In genomic region chr13:40702361-40703122, GRCm38 (mm10) we compare ENCODE assay signal across 22 mouse cellular contexts. TPM values are rescaled to one million over a fixed set of nuclear protein-coding genes. Genes with fewer than 3 reads are reported as not detected.
DNase-seq lines count a peak whose midpoint lies in the region; ATAC-seq and TF ChIP-seq lines count a peak whose summit lies in the region.
"Had no signal": no experiment of that assay in that cellular context is flagged by ENCODE, and none has a peak within 500 bp of the region (broad histone marks: within the 10 kb centered on the region; RNA-seq: fewer than 3 reads in every experiment).

No protein-coding gene starts in this region.

- no peaks in the 10 kb centered on the region for H3K9me3 ChIP-seq in kidney, embryonic 15.5 days (replicated peaks)
- no peaks in the 10 kb centered on the region for H3K9me3 ChIP-seq in embryonic facial prominence, embryonic 10.5 days
- no peaks in the 10 kb centered on the region for H3K9me3 ChIP-seq in hindbrain, embryonic 14.5 days (ENCODE audit: control insufficient read depth, low read length)
- H3K9me3 ChIP-seq: G1E; limb, embryonic 12.5 days; liver, embryonic 13.5 days; lung, embryonic 15.5 days; stomach, embryonic 15.5 days had no signal

- 6% methylated on average over 30 of the region's 30 CpGs for WGBS in kidney, embryonic 15.5 days
- 10% methylated on average over 30 of the region's 30 CpGs for WGBS in kidney, adult 2 months
- WGBS in embryonic facial prominence, embryonic 10.5 days: 7% methylated on average over 30 of the region's 30 CpGs
- WGBS in hindbrain, embryonic 14.5 days: 6% methylated on average over 30 of the region's 30 CpGs

- H3K9ac ChIP-seq in kidney, embryonic 15.5 days: no peak overlapping the region
- H3K9ac ChIP-seq in hindbrain, embryonic 14.5 days: no peak overlapping the region
- H3K9ac ChIP-seq: limb, embryonic 12.5 days; liver, embryonic 13.5 days; lung, embryonic 15.5 days; stomach, embryonic 15.5 days had no signal

- H3K36me3 ChIP-seq in kidney, embryonic 15.5 days: no peaks in the 10 kb centered on the region
- no peaks in the 10 kb centered on the region for H3K36me3 ChIP-seq in kidney, adult 2 months (ENCODE audit: control insufficient read depth, insufficient read depth, low read length)
- no peaks in the 10 kb centered on the region for H3K36me3 ChIP-seq in embryonic facial prominence, embryonic 10.5 days (replicated peaks)
- H3K36me3 ChIP-seq in hindbrain, embryonic 14.5 days (replicated peaks; ENCODE audit: control insufficient read depth, insufficient read depth): no peaks in the 10 kb centered on the region
- H3K36me3 ChIP-seq: G1E; limb, embryonic 12.5 days; liver, embryonic 13.5 days; lung, embryonic 15.5 days; stomach, embryonic 15.5 days had no signal

- no peak overlapping the region for H3K27ac ChIP-seq in kidney, embryonic 15.5 days
- no peak overlapping the region for H3K27ac ChIP-seq in kidney, adult 2 months (ENCODE audit: insufficient read depth, low read depth, low read length)
- H3K27ac ChIP-seq in embryonic facial prominence, embryonic 10.5 days (replicated peaks): no peak overlapping the region
- H3K27ac ChIP-seq in hindbrain, embryonic 14.5 days: no peak overlapping the region
- H3K27ac ChIP-seq: heart, adult 2 months; kidney, postnatal 0 days; layer of hippocampus, adult 2 months; limb, embryonic 12.5 days; liver, embryonic 13.5 days; lung, embryonic 15.5 days; stomach, embryonic 15.5 days had no signal

- H3K4me1 ChIP-seq in kidney, embryonic 15.5 days: peaks cover 21% of the 10 kb centered on the region
- H3K4me1 ChIP-seq in kidney, adult 2 months (ENCODE audit: control insufficient read depth, insufficient read depth, low read length): no peaks in the 10 kb centered on the region
- H3K4me1 ChIP-seq in embryonic facial prominence, embryonic 10.5 days: peaks cover 58% of the 10 kb centered on the region
- peaks cover 4% of the 10 kb centered on the region; the same call in 1 of the 2 replicates for H3K4me1 ChIP-seq in hindbrain, embryonic 14.5 days (replicated peaks; ENCODE audit: control insufficient read depth, insufficient read depth, low read length)
- H3K4me1 ChIP-seq: liver, embryonic 13.5 days had no signal

- intact Hi-C loops in left cerebral cortex, postnatal 10 days (cut with DNase I): no loop called here

- peaks cover 88% of the 10 kb centered on the region for H3K27me3 ChIP-seq in kidney, embryonic 15.5 days
- H3K27me3 ChIP-seq in kidney, adult 2 months (replicated peaks; ENCODE audit: control insufficient read depth, insufficient read depth, low read length): peaks cover 1% of the 10 kb centered on the region; the same call in 1 of the 2 replicates
- peaks cover 93% of the 10 kb centered on the region for H3K27me3 ChIP-seq in embryonic facial prominence, embryonic 10.5 days (replicated peaks; ENCODE audit: low read depth, poor library complexity, severe bottlenecking)
- H3K27me3 ChIP-seq in hindbrain, embryonic 14.5 days (ENCODE audit: control insufficient read depth, insufficient read depth, low read length): peaks cover 80% of the 10 kb centered on the region

- no peak for TF ChIP-seq CTCF in kidney, adult 2 months (conservative IDR thresholded peaks at IDR 0.05; ENCODE audit: insufficient read depth, insufficient read length, low read depth, low read length)

- DNase-seq in kidney, adult 2 months: no peak
- peak; percentile 45 for DNase-seq in embryonic facial prominence, embryonic 10.5 days (ENCODE audit: low spot score)
- no peak for DNase-seq in hindbrain, embryonic 14.5 days (ENCODE audit: low spot score)
- DNase-seq in retina, embryonic 14.5 days (ENCODE audit: low spot score): peak; percentile 19
- DNase-seq in left cerebral cortex, postnatal 10 days (ENCODE audit: extremely low spot score in 1 of 2, low spot score in 2 of 2): no peak
- DNase-seq: cerebellum, adult 9-11 months; gastrocnemius, postnatal 10 days; heart, adult 2 months; liver, embryonic 13.5 days; right cerebral cortex, postnatal 14 days; thymus, adult 2 months had no signal

- no peak for ATAC-seq in kidney, embryonic 15.5 days (replicated peaks; ENCODE audit: low FRiP score)
- no peak for ATAC-seq in hindbrain, embryonic 14.5 days (ENCODE audit: low FRiP score)
- no peak for ATAC-seq in activated CD4-positive, CD25-positive, alpha-beta regulatory T cell, adult 4 months
- ATAC-seq: inflammation-experienced regulatory T-cells, adult 6 months had no signal

- no peak for TF ChIP-seq POLR2A in kidney, adult 2 months (IDR thresholded peaks at IDR 0.05; ENCODE audit: low read depth, low read length)

- H3K4me2 ChIP-seq in kidney, embryonic 15.5 days: peak overlapping the region; percentile 19; the same call in 1 of the 2 replicates
- 0 out of 2 replicates have a peak overlapping the region, but pooled peaks have one; percentile 9 for H3K4me2 ChIP-seq in hindbrain, embryonic 14.5 days (replicated peaks)
- H3K4me2 ChIP-seq: limb, embryonic 12.5 days; liver, embryonic 13.5 days; lung, embryonic 15.5 days; stomach, embryonic 15.5 days had no signal

- no peak overlapping the region for H3K4me3 ChIP-seq in kidney, embryonic 15.5 days (replicated peaks)
- no peak overlapping the region for H3K4me3 ChIP-seq in kidney, adult 2 months (ENCODE audit: insufficient read depth, low read depth, low read length)
- no peak overlapping the region for H3K4me3 ChIP-seq in embryonic facial prominence, embryonic 10.5 days
- H3K4me3 ChIP-seq in hindbrain, embryonic 14.5 days (replicated peaks; ENCODE audit: low read length): no peak overlapping the region
- H3K4me3 ChIP-seq: heart, adult 2 months; layer of hippocampus, adult 2 months; limb, embryonic 12.5 days; liver, embryonic 13.5 days; lung, embryonic 15.5 days; myocyte; stomach, embryonic 15.5 days had no signal

RNA-seq across cellular contexts. Expression of gene Tfap2a, which starts 35.6 kb away (rescaled TPM):
- 2.8 and 4.1 TPM in 2 replicates for polyA plus RNA-seq in kidney, embryonic 15.5 days (2015; fragmentation: Nextera tagmentation; extraction: Ambion mirVana)
- polyA plus RNA-seq in kidney, adult 2 months (2012; rRNA removed): 4.3 and 5.2 TPM in 2 replicates
- 8.3 and 8.5 TPM in 2 replicates for polyA plus RNA-seq in embryonic facial prominence, embryonic 10.5 days (2016; fragmentation: Nextera tagmentation; extraction: Ambion mirVana)
- 9.6 and 10.5 TPM in 2 replicates for polyA plus RNA-seq in hindbrain, embryonic 14.5 days (2014; fragmentation: Nextera tagmentation; extraction: Ambion mirVana)
- polyA plus RNA-seq in activated CD4-positive, CD25-positive, alpha-beta regulatory T cell, adult 4 months (2017; shearing (Covaris generic)): not detected
- under 1 TPM; 0.49 to 0.51 TPM for total RNA-seq in left cerebral cortex, postnatal 10 days (2021)
- polyA plus RNA-seq: heart, postnatal 0 days; inflammation-experienced regulatory T-cells, adult 6 months; liver, embryonic 13.5 days had no signal

Comparison
In these comparisons a context has a peak if more than half of its experiments do, and no peak if none do; other contexts are left out.
1. DNase-seq: peak in embryonic facial prominence, embryonic 10.5 days (single experiment) and retina, embryonic 14.5 days (single experiment); none in kidney, adult 2 months (single experiment), hindbrain, embryonic 14.5 days (single experiment) and left cerebral cortex, postnatal 10 days (0 of 2).